Mouse (Mus musculus): ENCODE data around the gene Olfm4.

The Olfm4 gene

DNA sequence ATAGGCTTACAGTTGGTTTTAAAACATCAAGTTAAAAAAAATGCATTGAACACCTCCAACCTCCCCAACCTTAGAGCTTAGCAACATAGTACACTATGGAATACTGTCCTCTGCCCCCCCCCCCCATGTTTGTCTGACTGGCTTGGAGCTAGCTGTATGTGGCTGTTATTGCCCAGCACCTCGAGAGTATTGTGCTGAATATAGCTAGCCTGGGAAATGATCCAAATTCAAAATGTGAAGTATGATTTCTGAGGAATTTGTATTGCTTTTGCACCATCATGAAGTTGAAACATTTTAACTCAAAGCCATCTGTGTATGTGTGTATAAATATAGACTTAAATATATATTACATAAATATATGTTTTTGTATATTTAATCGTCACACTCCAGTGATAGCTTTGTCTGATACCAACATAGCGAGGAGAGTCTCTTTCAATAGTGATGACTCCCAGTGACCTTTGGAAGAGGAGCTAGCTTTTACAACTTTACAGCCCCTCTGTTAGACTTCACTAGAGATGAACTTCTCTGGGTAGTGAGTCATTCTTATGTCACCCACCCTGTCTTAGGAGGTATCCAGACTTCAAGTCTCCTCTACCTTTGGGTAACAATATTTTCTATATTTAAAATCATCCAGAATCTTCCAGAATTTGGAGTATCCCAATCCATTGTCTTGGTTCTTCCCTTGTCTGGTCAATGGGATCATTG lies 45.6 kb downstream of the Olfm4 start:
- DNase-seq: no peak

DNA sequence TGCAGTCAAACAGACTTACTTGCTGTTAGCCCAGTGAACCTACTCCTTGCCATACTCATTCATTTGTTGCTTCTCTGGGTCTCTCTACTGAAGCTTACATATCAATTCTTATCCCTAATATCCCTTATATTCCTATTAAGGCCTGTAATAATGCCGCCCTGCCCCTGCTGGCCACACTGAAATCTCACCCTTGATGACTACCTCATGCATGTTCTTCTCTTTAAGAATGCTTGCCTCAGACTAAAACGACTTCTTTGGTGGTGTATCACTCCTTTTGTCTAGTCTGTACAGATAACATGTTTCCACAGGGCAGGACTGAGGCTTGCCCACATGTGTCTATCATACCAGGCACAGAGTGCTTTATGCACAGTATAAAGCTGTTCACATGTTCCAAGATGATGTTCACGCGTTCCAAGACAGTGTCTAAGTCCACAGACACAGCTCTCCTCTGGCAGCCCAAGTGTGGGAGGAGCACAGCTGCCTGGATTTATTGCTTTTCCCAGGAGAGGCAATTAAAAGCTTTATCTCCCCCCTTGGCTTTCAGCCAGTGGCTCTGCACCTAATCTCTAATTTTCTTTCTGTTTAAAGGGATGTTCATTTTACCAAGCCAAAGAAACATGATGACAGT lies 55.9 kb downstream of the Olfm4 start:
- no peak for DNase-seq

DNA sequence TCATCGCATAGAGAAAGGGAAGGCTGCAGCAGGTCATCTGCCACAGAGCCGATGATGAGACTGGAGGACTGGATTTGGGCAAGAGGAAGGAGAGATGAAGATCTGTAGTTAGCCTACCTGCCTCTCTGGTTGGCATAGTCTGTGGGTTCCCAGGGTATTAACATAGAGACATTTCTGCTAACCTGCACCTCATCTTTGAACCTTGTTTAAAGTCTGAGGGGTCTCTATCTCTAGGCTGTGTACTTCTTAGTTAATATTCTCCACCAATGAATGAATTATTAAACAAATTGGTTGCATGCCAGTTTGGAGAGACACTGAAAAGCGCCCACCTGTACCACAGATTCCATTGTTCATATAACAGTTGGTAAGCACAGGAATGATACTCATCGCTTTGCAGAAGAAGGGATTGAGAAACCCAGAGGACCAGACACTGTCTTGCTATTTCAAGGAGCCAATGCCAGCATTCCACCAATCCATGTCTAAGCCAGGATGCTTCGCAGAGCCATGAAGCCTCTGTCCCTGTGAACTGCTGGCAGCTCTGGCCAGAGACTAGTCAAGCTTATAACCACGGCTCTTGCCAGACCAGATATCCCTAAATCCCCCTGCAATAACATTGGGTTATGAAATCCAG lies 62.3 kb downstream of the Olfm4 start:
- no peak for DNase-seq

DNA sequence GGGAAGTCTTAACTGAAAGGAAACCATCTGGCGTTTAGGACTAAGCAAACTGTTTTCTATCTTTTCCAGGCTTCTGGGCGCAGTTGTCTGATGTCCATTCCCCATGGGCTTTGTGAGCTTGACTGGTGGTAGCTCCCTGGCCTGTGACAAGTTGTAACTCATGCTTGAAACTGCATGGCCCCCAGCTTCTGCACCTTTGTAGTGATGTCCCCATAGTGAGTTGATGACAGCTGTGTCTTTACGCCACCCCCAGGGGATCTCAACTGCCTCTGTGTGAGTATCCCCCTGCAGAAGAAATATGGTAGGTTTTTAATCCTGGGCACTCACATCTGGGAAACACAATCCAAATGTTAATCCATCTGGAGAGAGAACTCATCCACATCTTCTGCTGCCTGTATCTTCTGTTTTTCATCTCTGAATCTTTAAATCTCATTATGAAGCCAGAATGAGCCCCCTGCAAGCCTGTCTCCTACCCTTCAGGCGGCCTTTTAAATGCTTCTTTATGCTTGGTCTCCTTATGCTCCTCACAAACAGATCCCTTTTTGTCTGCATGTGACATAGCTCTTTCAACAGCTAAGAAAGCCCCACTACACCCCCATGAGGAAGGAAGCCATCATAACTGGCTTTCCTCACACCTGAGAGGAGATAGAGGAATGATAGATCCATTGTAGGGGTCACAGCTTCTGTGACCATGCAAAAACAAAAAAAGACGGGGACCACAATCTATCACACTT lies 63.7 kb downstream of the Olfm4 start:
- DNase-seq: no peak

DNA sequence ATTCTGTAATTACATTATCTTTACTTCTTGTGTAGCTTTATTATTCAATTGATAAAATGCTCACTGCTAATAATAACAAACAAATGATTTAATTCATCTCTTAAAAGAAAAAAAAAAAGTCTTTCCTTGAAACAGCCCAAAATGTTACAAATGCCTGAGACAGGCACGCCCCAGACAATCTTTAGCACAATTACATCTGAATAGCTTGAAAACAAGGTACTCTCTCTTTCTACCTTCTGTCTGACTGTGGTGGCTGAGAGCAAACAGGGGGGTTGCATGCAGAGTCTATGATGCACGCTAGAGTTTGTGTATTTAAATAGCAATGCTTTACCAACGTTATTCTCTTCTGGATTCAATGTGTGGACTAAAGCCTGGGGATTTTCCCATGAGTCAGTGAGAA lies 71.8 kb downstream of the Olfm4 start:
- DNase-seq: no peak

DNA sequence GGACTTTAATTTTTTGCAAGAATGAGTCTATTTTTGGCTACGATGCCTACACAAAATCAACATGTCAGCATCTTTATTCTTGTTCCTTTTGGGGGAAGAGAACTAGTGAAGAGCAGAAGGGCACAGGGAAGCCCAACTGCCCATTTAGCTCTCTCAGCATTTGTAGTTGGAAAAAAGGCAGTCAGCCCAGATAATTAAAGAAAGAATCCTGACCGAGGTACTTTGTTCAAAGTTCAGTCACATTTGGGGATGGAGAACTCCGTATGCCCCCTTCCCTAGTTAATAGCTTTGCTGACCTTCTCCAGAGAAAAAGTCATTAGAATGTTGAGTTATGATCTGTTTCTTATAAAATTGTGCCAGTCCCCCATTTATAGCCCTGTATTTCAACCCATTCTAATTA lies 77.8 kb downstream of the Olfm4 start:
- no peak for DNase-seq

DNA sequence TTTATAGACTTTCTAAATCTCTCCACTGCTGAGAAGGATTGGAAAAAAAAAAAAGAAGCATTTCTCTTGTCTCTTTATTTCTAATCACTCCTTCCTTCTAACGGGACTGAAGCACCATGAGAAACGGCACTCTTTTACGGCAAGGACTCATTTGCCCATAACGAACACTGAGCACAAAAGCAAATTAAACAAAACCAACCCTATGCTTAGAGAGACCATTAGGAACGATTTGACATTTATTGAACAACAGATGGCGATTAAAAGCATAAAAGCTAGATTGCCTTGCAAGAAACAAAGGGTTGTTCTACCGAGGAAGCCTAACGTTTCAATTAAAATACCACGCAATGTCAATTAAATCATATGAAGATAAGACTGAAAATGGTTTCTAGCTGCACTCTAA lies 79.0 kb downstream of the Olfm4 start:
- no peak for DNase-seq

DNA sequence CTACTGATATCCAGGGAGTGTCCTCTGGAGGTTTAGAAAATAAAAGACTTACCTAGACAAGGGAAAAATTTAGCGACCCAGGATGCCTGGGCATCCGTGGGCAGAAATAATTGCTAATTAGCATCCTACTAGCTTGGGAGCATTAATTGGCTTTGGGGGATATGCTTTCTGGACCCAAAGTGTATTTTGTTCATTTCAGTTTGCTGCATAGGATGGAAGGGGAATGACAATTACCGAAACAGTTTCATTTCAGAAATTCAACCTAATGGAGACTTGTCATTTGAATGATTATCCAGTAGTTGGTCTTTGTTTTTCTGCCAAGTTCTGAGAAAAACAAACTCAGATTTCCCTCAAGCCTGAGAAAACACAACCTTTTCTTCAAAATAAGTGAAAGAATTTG lies 86.7 kb downstream of the Olfm4 start:
- no peak for DNase-seq

All from thymus, postnatal 14 days (tissue).